Mouse (Mus musculus) midbrain, embryonic 14.5 days (tissue): ENCODE measurements around the gene Arhgap4. TPM values are rescaled to one million over a fixed set of nuclear protein-coding genes. Genes with fewer than 3 reads are reported as not detected.

Source experiments
- ATAC-seq: fragments of 200-750 bp; cut with Nextera tagmentation; 2 replicates; pipeline ENCODE4 v1.8.0; 2017; ENCODE audit warnings: moderate number of reproducible peaks, moderate library complexity; ENCODE audit not compliant: low FRiP score, low TSS enrichment
- DNase-seq: peaks from one replicate; pipeline ENCODE4 v3.0.0-alpha.2; 2015
- H3K27ac ChIP-seq: fragments of 300-500 bp; sonication (generic); replicated peaks from 2 replicates; pipeline ENCODE4 v1.5.1; 2014; ENCODE audit warnings: mild to moderate bottlenecking, low read depth, low read length, moderate library complexity
- H3K27me3 ChIP-seq: fragments of 300-500 bp; sonication (generic); 2 replicates; pipeline ENCODE4 v1.6.1; 2014; ENCODE audit warnings: low read length, control low read depth, mixed read lengths; ENCODE audit not compliant: control insufficient read depth, insufficient read depth
- H3K36me3 ChIP-seq: fragments of 300-500 bp; sonication (generic); 2 replicates; pipeline ENCODE4 v1.6.1; 2014; ENCODE audit warnings: low read length, control low read depth; ENCODE audit not compliant: control insufficient read depth, insufficient read depth
- H3K4me1 ChIP-seq: fragments of 300-500 bp; sonication (generic); 2 replicates; pipeline ENCODE4 v1.6.1; 2014; ENCODE audit warnings: mild to moderate bottlenecking, antibody characterized with exemption, low read length, control low read depth; ENCODE audit not compliant: control insufficient read depth, insufficient read depth
- H3K4me2 ChIP-seq: fragments of 300-500 bp; sonication (generic); 2 replicates; pipeline ENCODE4 v1.6.1; 2014; ENCODE audit warnings: mild to moderate bottlenecking, low read length, moderate library complexity
- H3K4me3 ChIP-seq: fragments of 300-500 bp; sonication (generic); replicated peaks from 2 replicates; pipeline ENCODE4 v1.5.1; 2014; ENCODE audit warnings: low read depth, low read length
- H3K9ac ChIP-seq: fragments of 300-500 bp; sonication (generic); replicated peaks from 2 replicates; pipeline ENCODE4 v1.6.1; 2014; ENCODE audit warnings: mild to moderate bottlenecking, low read length, moderate library complexity
- H3K9me3 ChIP-seq: fragments of 300-500 bp; sonication (generic); 2 replicates; pipeline ENCODE4 v1.6.1; 2016; ENCODE audit warnings: low read length, control low read depth, mixed read lengths; ENCODE audit not compliant: control insufficient read depth
- WGBS: fragments of 180-500 bp; shearing (Covaris S2); extraction: QIAGEN DNeasy Blood & Tissue Kit; methylation state at CpG from one replicate; pipeline ENCODE4 v1.1.7; 2014; 5-methylcytosine and 5-hydroxymethylcytosine counted together
- polyA plus RNA-seq: library from polyadenylated mRNA; unstranded; fragments of >200 nt; fragmentation: Nextera tagmentation; extraction: Ambion mirVana; gene quantifications from 2 replicates; pipeline ENCODE4 v1.2.1, GENCODE M21; 2014

The Arhgap4 gene
- polyA plus RNA-seq: 1.8 and 2.1 TPM in 2 replicates

- peak; percentile 91 for DNase-seq
- Histone ChIP-seq H3K4me1 (0 out of 2 replicates have a peak, but pooled peaks cover 3% of the 10 kb centered on the region), H3K4me3 (peak within 1 kb of the TSS; percentile 55), H3K27me3 (no peaks in the 10 kb centered on the region), H3K36me3 (peaks cover 2% of the 10 kb centered on the region; the same call in 1 of the 2 replicates), H3K4me2 (peak within 1 kb of the TSS; percentile 67), H3K9me3 (no peaks in the 10 kb centered on the region), H3K9ac (peak within 1 kb of the TSS; percentile 64), H3K27ac (peak within 1 kb of the TSS; percentile 77)
- ATAC-seq: peak; percentile 97
- 16% methylated on average over 43 of the region's 43 CpGs for WGBS
Measured at GRCm38 (mm10) chrX:73921823-73922549, at the start of gene Arhgap4, which contains the start of gene Naa10. TSS of gene Arhgap4 (minus strand) at chrX:73921870. TSS of gene Naa10 (minus strand) at chrX:73921944.

- no peaks in the 10 kb centered on the region for H3K9me3 ChIP-seq
- DNase-seq: no peak
- H3K4me1 ChIP-seq: no peaks in the 10 kb centered on the region
- ATAC-seq: no peak
- H3K4me3 ChIP-seq: no peak overlapping the region
- no peaks in the 10 kb centered on the region for H3K27me3 ChIP-seq
- H3K9ac ChIP-seq: no peak overlapping the region
- no peaks in the 10 kb centered on the region for H3K36me3 ChIP-seq
- H3K27ac ChIP-seq: no peak overlapping the region
- H3K4me2 ChIP-seq: no peak overlapping the region
Measured at GRCm38 (mm10) chrX:73970781-73971180, 49.1 kb upstream of the Arhgap4 start.

DNA sequence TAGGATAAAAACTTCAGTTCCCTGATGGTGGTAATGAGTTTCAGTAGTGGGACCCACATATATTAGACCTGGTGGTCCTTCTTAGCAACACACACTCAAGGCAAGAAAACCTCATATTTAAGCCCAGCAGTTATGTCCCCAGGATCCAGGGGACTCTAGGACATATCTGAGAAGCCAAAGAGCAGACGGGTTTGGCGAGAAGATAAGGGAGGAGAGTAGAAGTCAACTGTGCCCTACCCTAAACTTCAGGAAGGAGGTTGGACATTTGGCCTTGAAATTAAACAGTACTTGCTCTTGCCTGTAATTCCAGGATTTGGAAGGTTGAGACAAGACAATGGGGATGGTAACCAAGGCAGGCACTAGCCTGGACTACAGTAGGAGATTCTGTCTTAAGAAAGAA is 48.1 kb upstream of the Arhgap4 start:
- no peak for DNase-seq

GRCm38 (mm10) chrX:73969167-73969566 is 47.5 kb upstream of the Arhgap4 start:
- Histone ChIP-seq H3K4me2 (no peak overlapping the region), H3K9me3 (no peaks in the 10 kb centered on the region), H3K4me1 (peaks cover 3% of the 10 kb centered on the region), H3K36me3 (no peaks in the 10 kb centered on the region), H3K4me3 (no peak overlapping the region), H3K9ac (no peak overlapping the region), H3K27ac (no peak overlapping the region), H3K27me3 (no peaks in the 10 kb centered on the region)
- no peak for ATAC-seq
- 78% methylated on average over 1 of the region's 1 CpGs for WGBS
- no peak for DNase-seq

More for the DNA sequence above, 48.1 kb upstream of the Arhgap4 start:
- Histone ChIP-seq H3K27ac (no peak overlapping the region), H3K9me3 (no peaks in the 10 kb centered on the region), H3K36me3 (no peaks in the 10 kb centered on the region), H3K4me1 (no peaks in the 10 kb centered on the region), H3K4me3 (no peak overlapping the region), H3K9ac (no peak overlapping the region), H3K27me3 (no peaks in the 10 kb centered on the region), H3K4me2 (no peak overlapping the region)
- no peak for ATAC-seq
- WGBS: 95% methylated on average over 2 of the region's 2 CpGs

GRCm38 (mm10) chrX:73967177-73968075 is 45.8 kb upstream of the Arhgap4 start:
- Histone ChIP-seq H3K9ac (peak overlapping the region; percentile 66), H3K4me1 (peaks cover 15% of the 10 kb centered on the region), H3K27me3 (no peaks in the 10 kb centered on the region), H3K4me3 (peak overlapping the region; percentile 50), H3K27ac (peak overlapping the region; percentile 99), H3K36me3 (no peaks in the 10 kb centered on the region), H3K4me2 (peak overlapping the region; percentile 64), H3K9me3 (no peaks in the 10 kb centered on the region)
- ATAC-seq: peak; percentile 89
- WGBS: 16% methylated on average over 60 of the region's 60 CpGs
- peak; percentile 94 for DNase-seq

DNA sequence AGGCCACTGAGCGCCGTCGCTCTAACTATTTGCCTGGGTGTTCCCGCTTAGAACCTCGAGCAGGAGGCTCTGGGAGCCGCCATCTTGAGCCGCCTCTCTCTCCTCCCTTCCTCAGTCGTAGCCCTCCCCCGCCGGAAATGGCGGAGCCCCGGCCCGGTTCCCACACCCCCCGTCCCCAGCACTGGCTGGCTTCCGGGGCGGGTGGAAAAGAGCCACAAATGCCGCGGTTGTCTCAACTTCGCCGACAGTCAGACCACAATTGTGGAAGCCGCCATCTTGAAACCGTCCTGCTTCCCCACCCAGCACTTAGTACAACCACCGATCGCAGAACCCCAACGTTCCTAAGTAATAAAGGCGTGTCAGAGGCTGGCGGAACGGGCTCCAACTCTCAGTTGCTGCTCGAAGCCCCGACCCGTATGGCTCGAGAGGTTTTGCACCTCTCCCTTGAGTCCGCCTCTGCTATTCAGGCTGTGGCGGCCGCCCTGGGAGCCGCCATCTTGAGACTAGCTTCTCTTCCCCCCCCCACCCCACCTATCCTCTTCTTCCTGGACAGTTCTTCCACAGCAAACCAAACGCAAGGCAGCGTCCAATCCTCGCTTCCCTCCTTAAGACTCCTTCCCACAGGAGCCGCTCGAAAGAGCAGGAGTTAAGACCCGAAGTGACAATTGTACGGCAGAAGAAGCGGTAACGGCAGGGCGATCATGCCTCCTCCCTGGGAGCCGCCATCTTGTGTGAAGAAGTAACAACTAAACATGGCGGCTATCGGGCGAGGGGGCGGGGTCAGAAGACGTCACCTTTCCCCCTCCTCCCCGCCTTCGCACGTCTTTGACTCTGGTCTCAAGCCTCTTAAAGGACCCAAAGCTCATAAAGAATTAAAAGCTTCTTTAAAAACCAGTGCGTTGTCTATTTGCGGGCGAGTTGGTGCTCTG is 44.8 kb upstream of the Arhgap4 start, which contains the start of gene Hcfc1:
Gene Hcfc1, minus strand, starts transcription at position 110 of the 929 bp plus-strand sequence.
- peak; percentile 91 for DNase-seq
- H3K9me3 ChIP-seq: no peaks in the 10 kb centered on the region

DNA sequence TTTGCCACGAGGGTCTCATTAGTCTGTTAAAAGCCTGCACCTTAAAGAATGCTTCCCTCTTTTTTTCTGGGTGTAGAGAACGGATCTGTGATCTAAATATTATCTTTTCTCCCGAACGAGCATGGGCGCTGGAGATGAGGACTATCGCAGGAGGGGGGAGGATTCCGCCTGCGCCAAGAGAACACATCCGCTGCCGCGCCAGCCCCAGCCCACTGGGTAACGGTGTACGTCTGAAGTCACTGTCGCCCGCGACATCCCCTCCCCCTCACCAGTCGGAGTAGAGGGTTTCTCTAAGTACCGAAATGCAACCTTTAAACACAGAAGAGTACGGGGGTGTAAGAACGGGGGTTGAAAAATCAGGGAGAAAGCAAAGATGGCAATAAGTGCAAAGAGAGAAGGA is 43.6 kb upstream of the Arhgap4 start:
- peak overlapping the region; percentile 50 for H3K4me3 ChIP-seq
- peaks cover 15% of the 10 kb centered on the region for H3K4me1 ChIP-seq
- no peaks in the 10 kb centered on the region for H3K9me3 ChIP-seq
- H3K27me3 ChIP-seq: no peaks in the 10 kb centered on the region
- ATAC-seq: no peak
- 26% methylated on average over 20 of the region's 20 CpGs for WGBS
- H3K4me2 ChIP-seq: peak overlapping the region; percentile 64
- H3K36me3 ChIP-seq: no peaks in the 10 kb centered on the region
- H3K9ac ChIP-seq: peak overlapping the region; percentile 66
- DNase-seq: peak; percentile 68
- peak overlapping the region; percentile 99 for H3K27ac ChIP-seq

More for the DNA sequence above, 44.8 kb upstream of the Arhgap4 start, which contains the start of gene Hcfc1:
- peaks cover 15% of the 10 kb centered on the region for H3K4me1 ChIP-seq
- peak within 1 kb of the TSS; percentile 64 for H3K4me2 ChIP-seq
- no peaks in the 10 kb centered on the region for H3K27me3 ChIP-seq
- H3K36me3 ChIP-seq: no peaks in the 10 kb centered on the region
- peak within 1 kb of the TSS; percentile 99 for H3K27ac ChIP-seq
- WGBS: 30% methylated on average over 58 of the region's 58 CpGs
- ATAC-seq: peak; percentile 82
- H3K9ac ChIP-seq: peak within 1 kb of the TSS; percentile 66
- peak within 1 kb of the TSS; percentile 50 for H3K4me3 ChIP-seq

DNA sequence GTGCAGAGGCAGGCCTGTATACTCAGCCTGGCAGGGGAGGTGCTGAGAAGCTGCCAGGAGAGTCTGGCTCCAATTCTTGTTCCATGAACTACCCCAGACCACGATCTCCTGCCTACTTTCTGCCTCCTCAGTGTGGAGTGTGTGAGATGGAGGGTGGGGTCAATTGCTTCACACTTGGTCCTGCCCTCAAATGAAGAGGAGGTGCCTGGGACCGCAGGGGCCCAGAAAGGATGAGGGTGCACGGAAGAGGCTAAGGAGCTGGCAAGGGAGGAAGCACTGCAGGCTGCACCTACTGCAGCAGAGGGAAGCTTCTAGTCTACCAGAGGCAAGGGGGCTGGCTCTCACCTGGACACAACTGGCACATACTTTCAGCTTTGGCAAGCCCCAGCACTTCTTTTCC is 42.7 kb upstream of the Arhgap4 start:
- Histone ChIP-seq H3K9me3 (no peaks in the 10 kb centered on the region), H3K27ac (no peak overlapping the region), H3K36me3 (0 out of 2 replicates have a peak, but pooled peaks cover 3% of the 10 kb centered on the region), H3K27me3 (no peaks in the 10 kb centered on the region), H3K9ac (peak overlapping the region; percentile 36), H3K4me1 (peaks cover 15% of the 10 kb centered on the region), H3K4me3 (peak overlapping the region; percentile 50), H3K4me2 (peak overlapping the region; percentile 64)
- DNase-seq (no peak), ATAC-seq (no peak)
- WGBS: 56% methylated on average over 3 of the region's 3 CpGs
